Mouse (Mus musculus): ENCODE results near the gene Tmem9.

Gene Tmem9

DNA sequence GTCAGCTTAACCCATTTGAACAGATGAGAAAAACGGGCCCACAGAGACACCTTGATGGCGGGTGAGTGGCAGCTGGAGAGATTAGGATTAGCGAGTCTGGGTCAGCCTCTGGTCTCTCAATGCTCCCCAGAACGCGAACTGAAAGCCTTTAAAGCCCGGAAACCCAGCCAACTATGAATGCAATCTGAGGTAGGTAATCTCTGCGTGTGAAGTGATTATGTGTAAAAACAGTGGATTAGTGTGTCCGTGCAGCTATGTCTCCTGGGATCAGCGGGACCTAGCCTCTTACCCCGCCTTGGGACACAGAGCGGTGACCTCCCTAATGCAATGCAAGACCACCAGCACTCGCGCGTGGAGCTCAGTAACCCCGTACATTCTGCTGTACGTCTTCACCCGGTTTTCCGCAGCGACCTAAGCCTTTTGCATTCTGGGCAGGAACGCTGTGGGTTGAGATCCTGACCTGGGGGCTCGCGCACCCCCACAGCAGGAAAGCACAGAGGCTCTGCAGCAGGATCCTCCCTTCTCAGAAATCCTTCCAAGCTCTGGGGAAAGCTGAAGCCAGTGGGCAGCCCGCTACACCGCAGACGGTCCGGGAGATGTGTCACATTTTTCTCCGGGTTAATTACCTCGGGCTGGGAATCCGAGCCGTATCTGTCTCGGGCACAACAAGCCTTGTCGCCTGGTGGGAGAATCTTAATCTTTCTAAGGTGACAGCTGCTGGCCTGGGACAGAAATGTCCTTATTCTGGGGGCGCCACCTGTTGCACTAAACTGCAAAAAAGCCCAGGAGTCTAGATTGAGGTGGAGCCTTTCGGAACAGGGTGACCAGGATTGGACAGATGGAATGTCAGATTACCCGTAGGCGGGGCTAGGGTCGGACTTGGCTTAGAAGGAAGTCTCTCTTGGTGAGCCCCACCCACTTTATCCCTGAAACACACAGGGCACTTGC is at the start of gene Tmem9:
TSS of gene Tmem9 (plus strand) at position 940 of the 948 bp plus-strand sequence.
- DNase-seq (ENCODE audit: low read depth, low spot score): peak; percentile 82

GRCm38 (mm10) chr1:135958483-135958882 is 49.5 kb upstream of the Tmem9 start:
- DNase-seq (ENCODE audit: low read depth, low spot score): peak; percentile 71

DNA sequence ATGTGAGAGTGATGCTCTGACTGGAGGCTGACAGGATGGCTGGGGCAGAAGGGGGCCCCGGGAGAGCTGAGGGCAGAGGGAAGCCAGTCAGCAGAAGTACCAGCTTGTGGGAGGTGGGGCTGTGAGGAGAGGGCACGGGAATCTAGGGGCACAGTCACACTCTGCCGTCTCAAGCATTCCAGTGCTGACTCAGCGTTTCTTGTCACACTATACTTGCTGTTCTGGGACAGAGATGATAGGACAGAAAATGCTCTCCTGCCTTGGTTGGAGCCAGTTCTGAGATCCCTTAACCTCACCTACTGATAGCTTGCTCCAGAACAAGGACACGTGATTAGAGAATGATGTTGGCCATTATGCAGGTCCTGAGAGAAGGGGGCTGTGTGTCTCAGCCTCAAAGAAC is 44.8 kb upstream of the Tmem9 start:
- DNase-seq (ENCODE audit: low read depth, low spot score): no peak

GRCm38 (mm10) chr1:135964561-135964960 is 43.4 kb upstream of the Tmem9 start:
- DNase-seq (ENCODE audit: low read depth, low spot score): no peak

GRCm38 (mm10) chr1:135967739-135968138 is 40.2 kb upstream of the Tmem9 start:
- DNase-seq (ENCODE audit: low read depth, low spot score): no peak

DNA sequence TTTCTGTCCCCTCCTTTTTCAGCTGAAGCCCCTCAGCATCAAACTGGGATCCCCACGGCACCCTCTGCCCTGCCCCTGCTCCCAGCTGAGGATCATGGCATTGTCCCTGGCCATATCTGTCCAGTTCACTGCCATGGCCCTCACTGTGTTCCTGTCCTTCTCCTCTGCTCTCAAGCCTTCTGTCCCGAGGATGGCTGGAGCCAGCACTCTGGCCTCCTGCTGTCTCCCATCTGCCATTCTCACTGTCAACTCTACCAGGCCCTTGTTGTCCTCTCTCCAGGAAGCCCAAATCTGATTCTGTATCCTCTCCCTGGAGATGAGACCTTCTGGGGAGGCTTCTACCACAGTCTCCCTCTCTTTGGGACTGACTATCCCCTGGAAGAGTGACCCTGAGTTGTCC is 37.5 kb upstream of the Tmem9 start:
- DNase-seq (ENCODE audit: low read depth, low spot score): no peak

DNA sequence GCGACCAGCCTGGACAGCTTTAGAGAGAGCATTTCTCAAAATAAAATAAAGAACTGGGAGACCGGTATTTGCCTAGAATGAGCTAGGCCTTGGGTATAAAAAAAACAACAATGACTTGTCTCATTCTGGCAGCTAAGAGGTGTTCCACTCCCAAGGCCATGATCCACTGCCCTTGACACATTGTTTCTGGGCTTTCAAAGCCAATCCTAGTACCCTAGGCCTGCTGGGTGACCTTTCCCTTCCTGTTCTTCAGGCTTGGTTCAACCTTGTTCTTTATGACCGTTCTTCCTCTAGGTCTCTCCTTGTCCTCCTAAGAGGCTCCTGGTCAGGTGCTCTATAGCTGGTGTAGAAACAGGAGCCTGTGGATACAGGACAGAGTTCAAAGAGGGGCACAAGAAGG is 35.4 kb upstream of the Tmem9 start:
- DNase-seq (ENCODE audit: low read depth, low spot score): no peak

- no peak for DNase-seq (ENCODE audit: low read depth, low spot score)
Observed at GRCm38 (mm10) chr1:135984105-135984504, 23.8 kb upstream of the Tmem9 start.

DNA sequence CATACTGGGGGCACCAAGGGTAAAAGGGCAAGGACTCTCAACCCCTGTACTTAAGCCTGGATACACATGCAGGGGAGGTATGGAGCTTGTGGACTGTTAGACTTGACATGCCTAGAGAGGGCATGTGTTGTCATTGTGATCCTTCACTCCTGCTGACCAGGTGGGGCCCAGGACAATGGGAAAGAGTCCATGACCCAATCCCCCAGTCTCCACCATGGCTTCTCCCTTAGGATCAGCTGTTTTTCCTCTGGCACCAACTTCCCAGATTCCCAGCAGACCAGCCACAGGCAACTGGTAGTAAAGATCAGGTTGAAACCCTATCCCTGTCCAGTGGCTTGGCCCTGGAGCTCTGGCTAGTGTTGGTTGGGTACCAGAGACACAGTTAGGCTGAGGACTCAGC is 18.1 kb upstream of the Tmem9 start:
- DNase-seq (ENCODE audit: low read depth, low spot score): no peak

- DNase-seq (ENCODE audit: low read depth, low spot score): no peak
Observed at GRCm38 (mm10) chr1:135993470-135993869, 14.5 kb upstream of the Tmem9 start.

- DNase-seq (ENCODE audit: low read depth, low spot score): no peak
Observed at GRCm38 (mm10) chr1:135997537-135997936, 10.4 kb upstream of the Tmem9 start.

GRCm38 (mm10) chr1:135999720-136000287 is 8.1 kb upstream of the Tmem9 start:
- no peak for DNase-seq (ENCODE audit: low read depth, low spot score)

DNA sequence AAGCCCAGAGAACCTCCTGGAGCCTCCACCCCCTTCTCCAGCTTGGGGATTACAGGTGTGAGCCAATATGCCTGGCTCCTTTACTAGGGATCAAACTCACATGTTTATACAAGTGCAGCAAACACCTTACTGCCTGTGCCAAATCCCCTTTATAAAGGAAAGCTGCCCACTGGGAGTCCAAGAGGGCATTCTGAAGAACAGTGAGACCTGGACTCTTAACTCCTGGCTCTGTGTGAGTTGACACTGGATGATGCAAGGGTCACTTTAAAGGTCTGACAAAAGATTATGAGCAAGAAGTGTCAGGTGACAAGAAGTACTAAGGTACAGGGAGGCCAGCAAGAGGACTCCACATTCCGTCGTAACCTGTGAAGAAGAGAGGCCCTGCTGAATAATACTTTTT is 6.5 kb upstream of the Tmem9 start:
- no peak for DNase-seq (ENCODE audit: low read depth, low spot score)

DNA sequence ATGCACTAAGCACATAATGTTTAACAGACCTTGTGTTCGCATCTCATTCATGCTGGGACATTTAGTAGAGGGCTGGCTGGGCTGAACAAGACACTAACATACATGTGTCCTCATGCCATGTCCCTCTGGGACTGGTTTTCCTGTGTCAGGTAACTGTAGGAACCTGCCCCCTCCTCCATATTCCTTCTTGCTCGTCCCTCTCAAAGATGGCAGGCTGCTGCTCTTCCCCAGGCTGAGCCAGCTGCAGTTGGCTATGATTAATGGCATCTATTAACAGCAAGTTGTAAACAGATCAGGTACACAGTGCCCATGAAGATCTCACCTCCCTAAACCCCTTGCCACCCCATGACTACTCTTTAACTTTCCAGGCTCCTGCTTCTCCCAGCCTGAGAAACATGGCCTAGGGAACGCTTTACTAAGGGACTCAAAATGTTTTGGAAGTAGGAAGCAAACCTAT is 1.6 kb upstream of the Tmem9 start, which contains the start of gene Igfn1:
TSS of gene Igfn1 (minus strand) at position 51 of the 457 bp plus-strand sequence.
- no peak for DNase-seq (ENCODE audit: low read depth, low spot score)

- DNase-seq (ENCODE audit: low read depth, low spot score): no peak
Observed at GRCm38 (mm10) chr1:136008159-136008533, 196 bp downstream of the Tmem9 start.

- no peak for DNase-seq (ENCODE audit: low read depth, low spot score)
Observed at GRCm38 (mm10) chr1:136010247-136010646, 2.3 kb downstream of the Tmem9 start.

DNA sequence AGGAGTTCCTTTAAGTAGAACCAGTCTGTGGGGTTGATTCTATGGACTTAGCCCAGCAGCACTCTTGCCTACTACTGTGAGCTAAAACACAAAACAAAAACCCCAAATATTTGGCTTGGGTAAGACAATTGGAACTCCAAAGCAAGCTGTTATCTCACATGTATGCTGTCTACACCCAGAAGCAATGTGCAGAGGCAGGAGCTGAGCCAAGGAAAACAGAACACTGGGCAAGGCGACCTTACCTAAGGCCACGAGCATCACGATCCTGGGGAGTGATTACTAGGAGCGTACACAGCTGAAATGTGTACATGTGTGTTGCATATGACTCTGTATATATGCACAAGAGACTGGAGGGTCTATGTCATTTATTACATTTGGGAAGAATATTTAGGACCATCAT is 5.6 kb downstream of the Tmem9 start:
- no peak for DNase-seq (ENCODE audit: low read depth, low spot score)

DNA sequence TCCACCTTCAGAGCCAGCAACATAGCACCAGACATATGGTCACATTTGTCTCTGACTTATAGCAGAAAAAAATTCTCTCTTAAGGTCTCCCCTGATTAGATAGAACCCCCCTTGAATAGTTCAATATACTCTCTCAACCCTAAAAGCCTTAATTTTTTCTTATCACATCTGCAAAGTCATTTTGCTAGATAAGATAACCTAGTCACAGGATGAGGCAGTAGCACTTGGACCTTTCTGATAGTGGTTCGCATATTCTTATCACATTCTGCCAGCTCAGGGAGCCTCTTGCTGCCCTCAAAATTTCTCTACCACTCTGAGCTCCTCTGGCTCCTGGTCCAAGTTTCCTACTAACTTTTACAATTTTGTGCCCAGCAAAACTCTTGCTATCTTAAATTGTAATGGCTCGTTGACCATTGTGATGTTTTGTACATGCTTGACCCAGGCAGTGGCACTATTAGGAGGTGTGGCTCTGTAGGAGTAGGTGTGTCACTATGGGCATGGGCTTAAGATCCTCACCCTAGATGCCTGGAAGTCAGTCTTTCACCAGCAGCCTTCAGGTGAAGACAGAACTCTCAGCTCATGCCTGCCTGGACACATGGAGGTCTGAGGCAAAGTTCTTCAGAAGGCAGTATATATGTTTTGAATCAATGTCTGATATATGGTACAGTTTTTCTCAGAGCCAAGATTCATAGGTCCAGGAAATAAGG is 7.0 kb downstream of the Tmem9 start:
- no peak for DNase-seq (ENCODE audit: low read depth, low spot score)

DNA sequence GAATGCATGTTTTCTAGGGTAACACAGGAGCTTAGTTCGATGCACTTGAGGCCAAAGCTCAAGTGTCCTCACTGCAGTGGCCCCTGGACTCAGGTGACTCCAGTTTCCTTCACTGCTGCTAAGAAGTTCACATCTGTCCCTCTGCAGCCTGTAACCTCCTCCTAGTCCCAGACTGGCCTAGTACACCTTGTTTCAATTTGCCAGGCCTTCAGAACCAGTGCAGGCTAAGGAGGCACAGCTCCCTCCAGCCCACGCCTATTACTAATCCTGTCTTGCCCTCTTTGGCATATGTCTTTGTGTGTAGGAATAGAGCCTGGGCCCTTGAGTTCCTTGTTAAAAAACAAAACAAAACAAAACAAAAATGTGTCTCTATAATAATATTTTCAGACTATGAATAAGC is 9.4 kb downstream of the Tmem9 start:
- DNase-seq (ENCODE audit: low read depth, low spot score): no peak

- peak; percentile 94 for DNase-seq (ENCODE audit: low read depth, low spot score)
Observed at GRCm38 (mm10) chr1:136017907-136018313, 10.0 kb downstream of the Tmem9 start.

DNA sequence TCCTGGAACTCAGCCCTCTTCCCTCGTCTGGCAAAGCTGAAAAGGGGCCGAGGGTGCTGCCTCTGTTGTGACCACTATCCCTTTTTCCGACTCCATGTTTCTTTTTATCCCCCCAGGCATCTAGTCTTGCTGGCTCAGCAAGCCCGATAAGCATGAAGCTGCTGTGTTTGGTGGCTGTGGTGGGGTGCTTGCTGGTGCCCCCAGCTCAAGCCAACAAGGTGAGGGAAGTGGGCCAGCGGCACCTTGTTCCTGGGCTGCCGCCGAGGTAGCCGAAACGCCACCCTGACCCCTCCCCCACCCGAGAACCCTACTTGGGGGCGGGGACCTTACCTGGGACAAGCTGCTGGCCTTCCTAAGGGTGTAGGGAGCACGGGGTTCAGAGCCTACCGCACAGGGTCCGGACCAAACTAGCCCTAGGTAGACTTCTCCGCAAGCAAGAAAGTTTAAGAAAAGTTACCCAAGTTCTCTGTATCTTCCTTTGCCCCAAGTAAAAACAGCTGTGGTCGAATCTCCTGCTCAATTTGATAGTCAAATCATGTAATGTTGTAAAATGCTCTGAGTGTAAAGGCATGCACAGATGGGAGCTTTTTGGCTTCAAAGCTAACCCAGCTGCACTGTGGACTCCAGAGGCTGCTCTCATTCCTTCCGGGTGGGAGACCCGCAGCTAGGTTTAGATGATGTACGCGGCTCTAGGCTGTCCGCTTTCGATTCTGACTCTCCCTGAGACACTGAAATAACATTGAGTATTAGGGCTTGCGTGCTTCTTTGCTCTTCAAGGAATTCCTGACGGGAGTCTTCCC is 10.6 kb downstream of the Tmem9 start:
- DNase-seq (ENCODE audit: low read depth, low spot score): peak; percentile 21

All from mesoderm, embryonic 11.5 days (tissue).